In the genomic region with DNA sequence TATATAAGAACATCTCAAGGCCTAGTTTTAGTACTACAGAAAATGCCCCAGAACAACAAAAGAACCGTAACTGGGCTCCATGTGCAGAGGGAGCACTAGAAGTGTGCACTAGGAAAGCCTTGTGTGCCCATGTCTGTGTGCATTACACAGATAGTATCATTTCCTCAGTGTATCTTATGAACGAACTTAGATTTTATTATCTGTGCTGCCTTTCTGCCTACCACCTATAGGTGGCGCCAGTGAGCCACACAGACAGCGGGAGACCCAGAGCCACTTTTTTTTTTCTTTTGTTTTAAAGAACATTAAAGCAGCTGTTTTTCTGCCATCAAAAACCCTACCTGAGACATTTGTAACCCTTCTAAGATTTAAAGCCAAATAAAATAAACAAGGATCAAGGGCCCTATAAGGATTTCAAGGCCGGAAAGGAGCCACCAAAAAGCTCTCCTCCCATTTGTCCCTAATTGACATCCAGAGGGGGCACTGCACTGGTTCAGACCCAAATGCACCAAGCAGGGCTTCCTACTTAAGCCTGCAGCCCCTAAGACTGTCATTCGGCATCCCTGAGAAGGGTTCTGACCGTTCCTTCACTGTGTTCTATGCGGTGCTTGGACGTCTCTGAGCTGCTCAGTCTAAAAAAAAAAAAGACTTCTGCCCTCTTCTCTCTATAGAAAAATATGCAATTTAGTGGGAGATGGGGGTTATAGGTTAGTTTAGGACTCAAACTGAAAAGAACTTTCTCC, we compare ENCODE assay signal across 8 mouse cellular contexts.
DNase-seq lines count a peak whose midpoint lies in the region; ATAC-seq and TF ChIP-seq lines count a peak whose summit lies in the region.

No protein-coding gene starts in this region.

- no peak overlapping the region for H3K9ac ChIP-seq in forebrain, postnatal 0 days
- no peak overlapping the region for H3K9ac ChIP-seq in liver, embryonic 11.5 days (ENCODE audit: low read depth, low read length)

- no peaks in the 10 kb centered on the region for H3K36me3 ChIP-seq in forebrain, postnatal 0 days (ENCODE audit: insufficient read depth)
- H3K36me3 ChIP-seq in liver, embryonic 11.5 days (ENCODE audit: control insufficient read depth, insufficient read depth, low read length): no peaks in the 10 kb centered on the region

- peak overlapping the region; percentile 14; the same call in 1 of the 2 replicates for H3K4me2 ChIP-seq in forebrain, postnatal 0 days (ENCODE audit: low read depth)
- peak overlapping the region; percentile 62 for H3K4me2 ChIP-seq in liver, embryonic 11.5 days

- peak; percentile 57 to 71 for DNase-seq in right cerebral cortex, adult 2 months (ENCODE audit: low spot score in 2 of 2)
- no peak for DNase-seq in right cerebral cortex, postnatal 4 days
- DNase-seq in c-Kit-negative CD71-positive TER-119-positive erythroid progenitor cells, embryonic 14.5 days (ENCODE audit: low read depth, low spot score): peak; percentile 11
- DNase-seq in forebrain, postnatal 0 days: peak; percentile 82
- DNase-seq in induced T-regulatory cell, adult 2 months (ENCODE audit: low read depth): peak; percentile 63
- no peak for DNase-seq in liver, embryonic 11.5 days (ENCODE audit: low spot score)
- peak; percentile 49 for DNase-seq in naive thymus-derived CD4-positive, alpha-beta T cell, adult 2 months (ENCODE audit: low read depth)
- DNase-seq in urinary bladder, postnatal 10 days (ENCODE audit: low spot score): no peak

- no peak overlapping the region for H3K4me3 ChIP-seq in forebrain, postnatal 0 days (ENCODE audit: low read depth, low read length)
- H3K4me3 ChIP-seq in liver, embryonic 11.5 days (ENCODE audit: low read depth, low read length): no peak overlapping the region

- H3K27me3 ChIP-seq in forebrain, postnatal 0 days (ENCODE audit: insufficient read depth, low read length): no peaks in the 10 kb centered on the region
- no peaks in the 10 kb centered on the region for H3K27me3 ChIP-seq in liver, embryonic 11.5 days (replicated peaks; ENCODE audit: control insufficient read depth, insufficient read depth, low read length)

- H3K9me3 ChIP-seq in forebrain, postnatal 0 days (ENCODE audit: low read length): no peaks in the 10 kb centered on the region
- H3K9me3 ChIP-seq in liver, embryonic 11.5 days (ENCODE audit: control insufficient read depth, low read length): no peaks in the 10 kb centered on the region

- peak; percentile 12; the same call in 1 of the 2 replicates for ATAC-seq in forebrain, postnatal 0 days
- ATAC-seq in liver, embryonic 11.5 days (replicated peaks; ENCODE audit: low FRiP score): 0 out of 2 replicates have a peak, but pooled peaks have one; percentile 3

- 21% methylated on average over 9 of the region's 9 CpGs for WGBS in forebrain, postnatal 0 days
- 15% methylated on average over 9 of the region's 9 CpGs for WGBS in liver, embryonic 11.5 days

- no peaks in the 10 kb centered on the region for H3K4me1 ChIP-seq in forebrain, postnatal 0 days (ENCODE audit: insufficient read depth)
- peaks cover 4% of the 10 kb centered on the region; the same call in 1 of the 2 replicates for H3K4me1 ChIP-seq in liver, embryonic 11.5 days (replicated peaks; ENCODE audit: control insufficient read depth, insufficient read depth, low read length)

- peak; percentile 91 for TF ChIP-seq CTCF in forebrain, postnatal 0 days (IDR thresholded peaks at IDR 0.05; ENCODE audit: low read depth)

- H3K27ac ChIP-seq in forebrain, postnatal 0 days (ENCODE audit: low read depth, low read length): no peak overlapping the region
- H3K27ac ChIP-seq in liver, embryonic 11.5 days (ENCODE audit: low read depth, low read length): no peak overlapping the region

Comparison
In these comparisons a context has a peak if more than half of its experiments do, and no peak if none do; other contexts are left out.
1. DNase-seq: peak in right cerebral cortex, adult 2 months (2 of 2), c-Kit-negative CD71-positive TER-119-positive erythroid progenitor cells, embryonic 14.5 days (single experiment), forebrain, postnatal 0 days (single experiment), induced T-regulatory cell, adult 2 months (single experiment) and naive thymus-derived CD4-positive, alpha-beta T cell, adult 2 months (single experiment); none in right cerebral cortex, postnatal 4 days (single experiment), liver, embryonic 11.5 days (single experiment) and urinary bladder, postnatal 10 days (single experiment).